18 mouse cellular contexts compared by ENCODE assay signal in genomic region chr10:62334686-62335422, GRCm38 (mm10). TPM values are rescaled to one million over a fixed set of nuclear protein-coding genes. Genes with fewer than 3 reads are reported as not detected.
DNase-seq lines count a peak whose midpoint lies in the region; ATAC-seq lines count a peak whose summit lies in the region.
"Had no signal": no experiment of that assay in that cellular context is flagged by ENCODE, and none has a peak within 500 bp of the region (broad histone marks: within the 10 kb centered on the region; RNA-seq: fewer than 3 reads in every experiment).

No protein-coding gene starts in this region.

- no peak for ATAC-seq in erythroblast, adult 5-6 weeks (replicated peaks; ENCODE audit: low FRiP score, poor library complexity, severe bottlenecking)
- no peak for ATAC-seq in hindbrain, embryonic 13.5 days (ENCODE audit: low FRiP score)
- no peak for ATAC-seq in hindbrain, embryonic 16.5 days
- no peak for ATAC-seq in liver, embryonic 15.5 days (ENCODE audit: insufficient read depth)
- ATAC-seq in forebrain, embryonic 11.5 days (replicated peaks; ENCODE audit: low FRiP score): no peak
- ATAC-seq: forebrain, embryonic 16.5 days had no signal

- peak overlapping the region; percentile 49 for H3K4me3 ChIP-seq in erythroblast, embryonic 14.5 days (replicated peaks)
- no peak overlapping the region for H3K4me3 ChIP-seq in hindbrain, embryonic 13.5 days
- H3K4me3 ChIP-seq in hindbrain, embryonic 16.5 days (ENCODE audit: low read length): no peak overlapping the region
- 0 out of 2 replicates have a peak overlapping the region, but pooled peaks have one; percentile 4 for H3K4me3 ChIP-seq in liver, embryonic 15.5 days (replicated peaks)
- no peak overlapping the region for H3K4me3 ChIP-seq in forebrain, embryonic 11.5 days (ENCODE audit: low read depth, low read length)
- H3K4me3 ChIP-seq: embryonic facial prominence, embryonic 15.5 days; gastrocnemius, adult 2 months; limb, embryonic 12.5 days had no signal

- no peaks in the 10 kb centered on the region for H3K9me3 ChIP-seq in erythroblast, embryonic 14.5 days (ENCODE audit: control insufficient read depth, low read length)
- no peaks in the 10 kb centered on the region for H3K9me3 ChIP-seq in hindbrain, embryonic 13.5 days
- H3K9me3 ChIP-seq in hindbrain, embryonic 16.5 days (ENCODE audit: control insufficient read depth, low read length): no peaks in the 10 kb centered on the region
- H3K9me3 ChIP-seq in liver, embryonic 15.5 days (replicated peaks): no peaks in the 10 kb centered on the region
- no peaks in the 10 kb centered on the region for H3K9me3 ChIP-seq in forebrain, embryonic 11.5 days (ENCODE audit: control insufficient read depth, low read length)
- H3K9me3 ChIP-seq: embryonic facial prominence, embryonic 15.5 days; limb, embryonic 12.5 days had no signal

- H3K9ac ChIP-seq in hindbrain, embryonic 13.5 days: 0 out of 2 replicates have a peak overlapping the region, but pooled peaks have one; percentile 24
- H3K9ac ChIP-seq in hindbrain, embryonic 16.5 days (ENCODE audit: low read depth, low read length): no peak overlapping the region
- H3K9ac ChIP-seq in liver, embryonic 15.5 days: peak overlapping the region; percentile 2; the same call in 1 of the 2 replicates
- H3K9ac ChIP-seq in forebrain, embryonic 11.5 days (ENCODE audit: low read length): no peak overlapping the region; the same call in 1 of the 2 replicates
- H3K9ac ChIP-seq: embryonic facial prominence, embryonic 15.5 days; limb, embryonic 12.5 days had no signal

- WGBS in hindbrain, embryonic 13.5 days: 50% methylated on average over 20 of the region's 20 CpGs
- WGBS in hindbrain, embryonic 16.5 days: 41% methylated on average over 20 of the region's 20 CpGs
- WGBS in liver, embryonic 15.5 days (ENCODE audit: insufficient replicate concordance): 45% methylated on average over 20 of the region's 20 CpGs
- 41% methylated on average over 20 of the region's 20 CpGs for WGBS in forebrain, embryonic 11.5 days

- peak; percentile 90 for DNase-seq in MEL-GATA-1-ER (ENCODE audit: extremely low read depth, low read depth)
- DNase-seq in forebrain, embryonic 11.5 days (ENCODE audit: low spot score): no peak
- no peak for DNase-seq in ovary, postnatal 14 days (ENCODE audit: low spot score)
- DNase-seq: adrenal gland, postnatal 10 days; B cell, adult 2 months; gastrocnemius, adult 2 months; heart, postnatal 14 days; kidney, adult 18-20 months; lung, postnatal 14 days; thymus, postnatal 4 days had no signal

- no peak overlapping the region for H3K27ac ChIP-seq in hindbrain, embryonic 13.5 days
- no peak overlapping the region for H3K27ac ChIP-seq in hindbrain, embryonic 16.5 days (ENCODE audit: low read depth, low read length)
- peak overlapping the region; percentile 98 for H3K27ac ChIP-seq in liver, embryonic 15.5 days (replicated peaks)
- no peak overlapping the region for H3K27ac ChIP-seq in forebrain, embryonic 11.5 days (ENCODE audit: low read depth, low read length)
- H3K27ac ChIP-seq: gastrocnemius, adult 2 months; limb, embryonic 12.5 days had no signal

- peaks cover 97% of the 10 kb centered on the region for H3K4me1 ChIP-seq in erythroblast, embryonic 14.5 days (ENCODE audit: control insufficient read depth)
- peaks cover 49% of the 10 kb centered on the region for H3K4me1 ChIP-seq in hindbrain, embryonic 13.5 days (replicated peaks)
- H3K4me1 ChIP-seq in hindbrain, embryonic 16.5 days (ENCODE audit: control insufficient read depth, insufficient read depth, low read depth, low read length): peaks cover 26% of the 10 kb centered on the region
- H3K4me1 ChIP-seq in liver, embryonic 15.5 days (replicated peaks): peaks cover 99% of the 10 kb centered on the region
- H3K4me1 ChIP-seq in forebrain, embryonic 11.5 days (replicated peaks; ENCODE audit: control insufficient read depth, insufficient read depth, low read length): peaks cover 20% of the 10 kb centered on the region

- H3K36me3 ChIP-seq in erythroblast, embryonic 14.5 days (ENCODE audit: control insufficient read depth): peaks cover 85% of the 10 kb centered on the region
- no peaks in the 10 kb centered on the region for H3K36me3 ChIP-seq in hindbrain, embryonic 13.5 days
- no peaks in the 10 kb centered on the region for H3K36me3 ChIP-seq in hindbrain, embryonic 16.5 days (ENCODE audit: control insufficient read depth, insufficient read depth, low read length)
- peaks cover 39% of the 10 kb centered on the region for H3K36me3 ChIP-seq in liver, embryonic 15.5 days (replicated peaks)
- no peaks in the 10 kb centered on the region for H3K36me3 ChIP-seq in forebrain, embryonic 11.5 days (ENCODE audit: control insufficient read depth, insufficient read depth, low read length)
- H3K36me3 ChIP-seq: embryonic facial prominence, embryonic 15.5 days; limb, embryonic 12.5 days had no signal

- no peaks in the 10 kb centered on the region for H3K27me3 ChIP-seq in erythroblast, embryonic 14.5 days (ENCODE audit: control insufficient read depth)
- no peaks in the 10 kb centered on the region for H3K27me3 ChIP-seq in hindbrain, embryonic 13.5 days
- no peaks in the 10 kb centered on the region for H3K27me3 ChIP-seq in hindbrain, embryonic 16.5 days (replicated peaks; ENCODE audit: control insufficient read depth, insufficient read depth, low read length)
- H3K27me3 ChIP-seq in liver, embryonic 15.5 days: no peaks in the 10 kb centered on the region
- H3K27me3 ChIP-seq in forebrain, embryonic 11.5 days (ENCODE audit: control insufficient read depth, insufficient read depth, low read length): no peaks in the 10 kb centered on the region
- H3K27me3 ChIP-seq: embryonic facial prominence, embryonic 15.5 days; limb, embryonic 12.5 days had no signal

- H3K4me2 ChIP-seq in hindbrain, embryonic 13.5 days: no peak overlapping the region
- no peak overlapping the region for H3K4me2 ChIP-seq in hindbrain, embryonic 16.5 days (ENCODE audit: low read length)
- H3K4me2 ChIP-seq in liver, embryonic 15.5 days: peak overlapping the region; percentile 91
- H3K4me2 ChIP-seq in forebrain, embryonic 11.5 days (ENCODE audit: low read depth, low read length, severe bottlenecking): no peak overlapping the region
- H3K4me2 ChIP-seq: embryonic facial prominence, embryonic 15.5 days; limb, embryonic 12.5 days had no signal

RNA-seq across cellular contexts. Expression of gene Hk1, which starts 44.9 kb away (rescaled TPM):
- 47.9 and 53.6 TPM in 2 replicates for polyA plus RNA-seq in erythroblast, embryonic 14.5 days (2012)
- 35.5 and 52.0 TPM in 2 replicates for total RNA-seq in erythroblast, adult 5-6 weeks (2015; ENCODE audit: low replicate concordance)
- total RNA-seq in erythroblast, adult 5-6 weeks (2017; ENCODE audit: low replicate concordance): 105 and 158 TPM in 2 replicates
- 83.4 and 93.0 TPM in 2 replicates for polyA plus RNA-seq in hindbrain, embryonic 13.5 days (2015; fragmentation: Nextera tagmentation; extraction: Ambion mirVana)
- polyA plus RNA-seq in hindbrain, embryonic 16.5 days (2015; fragmentation: Nextera tagmentation; extraction: Ambion mirVana): 161 and 164 TPM in 2 replicates
- 85.1 and 99.9 TPM in 2 replicates for polyA plus RNA-seq in liver, embryonic 15.5 days (2015; fragmentation: Nextera tagmentation; extraction: Ambion mirVana)
- 25.9 and 28.2 TPM in 2 replicates for polyA plus RNA-seq in forebrain, embryonic 11.5 days (2014; fragmentation: Nextera tagmentation; extraction: Ambion mirVana)

Comparison
In these comparisons a context has a peak if more than half of its experiments do, and no peak if none do; other contexts are left out.
1. H3K9ac ChIP-seq: peak in hindbrain, embryonic 13.5 days (single experiment) and liver, embryonic 15.5 days (single experiment); none in hindbrain, embryonic 16.5 days (single experiment) and forebrain, embryonic 11.5 days (single experiment).
2. H3K4me3 ChIP-seq: peak in erythroblast, embryonic 14.5 days (single experiment) and liver, embryonic 15.5 days (single experiment); none in hindbrain, embryonic 13.5 days (single experiment), hindbrain, embryonic 16.5 days (single experiment) and forebrain, embryonic 11.5 days (single experiment).